Mouse (Mus musculus) MEL (cell line): Measurements from ENCODE around the gene Ep400.
"Not testable (repeated sequence)": the region's sequence is repeated elsewhere in the genome, so short reads cannot be mapped to it uniquely, and the experiment has no call there.

Source experiments
- BHLHE40 ChIP-seq: IDR thresholded peaks from 2 replicates; pipeline ENCODE4 v1.6.1; 2012; ENCODE audit warnings: low read depth, mild to moderate bottlenecking, inconsistent platforms, low read length, improper control_type of control experiment, borderline replicate concordance
- CHD1 ChIP-seq: IDR thresholded peaks from 2 replicates; pipeline ENCODE4 v1.6.1; 2012; ENCODE audit warnings: low read depth, mild to moderate bottlenecking, inconsistent platforms, low read length, improper control_type of control experiment
- CHD2 ChIP-seq: IDR thresholded peaks from 2 replicates; pipeline ENCODE4 v1.6.1; 2011; ENCODE audit warnings: low read length, improper control_type of control experiment
- CTCF ChIP-seq, 3 experiments: IDR thresholded peaks in 2 of 3; conservative IDR thresholded peaks in 1 of 3; 2 replicates each; pipeline ENCODE4 v1.5.1; 2011 to 2012; ENCODE audit warnings: low read length in 3 of 3, low read depth in 2 of 3, mild to moderate bottlenecking in 2 of 3, improper control_type of control experiment in 1 of 3, inconsistent platforms in 1 of 3, mixed read lengths in 1 of 3, moderate library complexity in 1 of 3; ENCODE audit not compliant: control insufficient read depth in 1 of 3, insufficient read depth in 1 of 3, poor library complexity in 1 of 3, severe bottlenecking in 1 of 3
- ELF1 ChIP-seq: IDR thresholded peaks from 2 replicates; pipeline ENCODE4 v1.6.1; 2014; ENCODE audit warnings: low read depth, mild to moderate bottlenecking, inconsistent platforms, low read length, improper control_type of control experiment, moderate library complexity
- EP300 ChIP-seq, 2 experiments: IDR thresholded peaks; 2 replicates each; pipeline ENCODE4 v1.6.1; 2011; ENCODE audit warnings: improper control_type of control experiment in 2 of 2, low read length in 2 of 2, low read depth in 1 of 2, mild to moderate bottlenecking in 1 of 2
- ETS1 ChIP-seq: IDR thresholded peaks from 2 replicates; pipeline ENCODE4 v1.6.1; 2012; ENCODE audit warnings: low read depth, mild to moderate bottlenecking, inconsistent platforms, low read length, improper control_type of control experiment, moderate library complexity
- GATA1 ChIP-seq: IDR thresholded peaks from 2 replicates; pipeline ENCODE4 v1.6.1; 2011; ENCODE audit warnings: low read depth, low read length, improper control_type of control experiment
- MAFK ChIP-seq: IDR thresholded peaks from 2 replicates; pipeline ENCODE4 v1.6.1; 2011; ENCODE audit warnings: low read depth, mild to moderate bottlenecking, low read length, improper control_type of control experiment, borderline replicate concordance
- POLR2A ChIP-seq, 2 experiments: IDR thresholded peaks; 2 replicates each; pipeline ENCODE4 v1.6.1; 2011 to 2012; ENCODE audit warnings: low read length in 2 of 2, mild to moderate bottlenecking in 2 of 2, control low read depth in 1 of 2, improper control_type of control experiment in 1 of 2, low read depth in 1 of 2, moderate library complexity in 1 of 2; ENCODE audit not compliant: control insufficient read depth in 1 of 2, insufficient read depth in 1 of 2, poor library complexity in 1 of 2
- POLR2AphosphoS5 ChIP-seq: IDR thresholded peaks from 2 replicates; pipeline ENCODE4 v1.6.1; 2012; ENCODE audit warnings: low read depth, borderline replicate concordance, mild to moderate bottlenecking, inconsistent platforms, low read length, moderate library complexity, mixed read lengths
- TAL1 ChIP-seq: IDR thresholded peaks from 2 replicates; pipeline ENCODE4 v1.6.1; 2012; ENCODE audit warnings: mild to moderate bottlenecking, inconsistent platforms, low read length, moderate library complexity, mixed read lengths
- USF1 ChIP-seq: IDR thresholded peaks from 2 replicates; pipeline ENCODE4 v1.6.1; 2014; ENCODE audit warnings: low read depth, mild to moderate bottlenecking, inconsistent platforms, low read length, improper control_type of control experiment, moderate library complexity

DNA sequence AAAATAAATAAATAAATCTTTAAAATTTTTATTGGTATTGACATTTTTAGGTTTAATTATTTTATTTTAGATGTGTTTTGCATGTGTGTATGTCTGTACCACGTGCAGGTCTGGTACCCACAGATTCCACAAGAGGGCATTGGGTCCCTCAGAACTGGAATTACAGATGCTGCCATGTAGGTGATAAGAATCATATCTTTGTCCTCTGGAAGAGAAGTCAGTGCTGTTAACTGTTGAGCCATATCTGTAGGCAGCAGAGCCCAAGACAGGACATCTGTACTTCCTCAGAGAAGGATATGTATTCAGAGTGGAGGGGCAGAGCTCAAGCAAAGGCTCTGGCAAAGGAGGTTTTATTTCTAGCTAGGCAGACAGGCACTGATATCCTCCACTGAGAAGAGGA lies 49.1 kb downstream of the Ep400 start:
- peak; percentile 78 to 87 for TF ChIP-seq EP300 (IDR thresholded peaks at IDR 0.05; ENCODE audit: low read depth in 1 of 2, low read length in 2 of 2)
- TF ChIP-seq CTCF (IDR thresholded peaks at IDR 0.05 in 2 of 3, conservative IDR thresholded peaks at IDR 0.05 in 1 of 3; ENCODE audit: control insufficient read depth in 1 of 3, insufficient read depth in 1 of 3, low read depth in 2 of 3, low read length in 3 of 3, poor library complexity in 1 of 3, severe bottlenecking in 1 of 3): peak in 2 of 3 experiments; percentile 8 to 43; a peak in 2 of 6 replicates
- peak; percentile 71 for TF ChIP-seq USF1
- not testable (repeated sequence) for TF ChIP-seq POLR2A (IDR thresholded peaks at IDR 0.05; ENCODE audit: control insufficient read depth in 1 of 2, insufficient read depth in 1 of 2, low read depth in 1 of 2, low read length in 2 of 2, poor library complexity in 1 of 2); CHD1; MAFK; CHD2; POLR2AphosphoS5; BHLHE40; ELF1
- peak; percentile 84 for TF ChIP-seq GATA1
- peak; percentile 34; the same call in 1 of the 2 replicates for TF ChIP-seq TAL1
- peak; percentile 53; the same call in 1 of the 2 replicates for TF ChIP-seq ETS1
